In genomic region chr13:23436231-23436661, GRCm38 (mm10) we compare ENCODE assay signal across 8 mouse cellular contexts. TPM values are rescaled to one million over a fixed set of nuclear protein-coding genes. Genes with fewer than 3 reads are reported as not detected.
DNase-seq lines count a peak whose midpoint lies in the region; ATAC-seq lines count a peak whose summit lies in the region.

No protein-coding gene starts in this region.

- WGBS in forebrain, embryonic 10.5 days, result under 1% methylated on average over 11 of the region's 11 CpGs
- WGBS in hindbrain, embryonic 15.5 days, result 1% methylated on average over 11 of the region's 11 CpGs
- WGBS in liver, embryonic 11.5 days, result 1% methylated on average over 11 of the region's 11 CpGs

- DNase-seq in ovary, postnatal 14 days (ENCODE audit: low spot score), result peak; percentile 52
- DNase-seq in ovary, postnatal 36 days (ENCODE audit: low spot score), result no peak
- peak; percentile 68 for DNase-seq in R1 (ENCODE audit: low read depth, low spot score)
- no peak for DNase-seq in forebrain, embryonic 10.5 days (ENCODE audit: extremely low spot score, low spot score)
- DNase-seq in liver, embryonic 11.5 days (ENCODE audit: low spot score), result no peak
- peak; percentile 36 for DNase-seq in neural tube, embryonic 10.5 days (ENCODE audit: extremely low spot score, low spot score)

- H3K27me3 ChIP-seq in forebrain, embryonic 10.5 days (ENCODE audit: poor library complexity, severe bottlenecking), result no peaks in the 10 kb centered on the region
- H3K27me3 ChIP-seq in hindbrain, embryonic 15.5 days, result no peaks in the 10 kb centered on the region
- H3K27me3 ChIP-seq in liver, embryonic 11.5 days (replicated peaks; ENCODE audit: control insufficient read depth, insufficient read depth, low read length), result no peaks in the 10 kb centered on the region

- ATAC-seq in hindbrain, embryonic 15.5 days (ENCODE audit: low FRiP score, low read depth), result no peak
- no peak for ATAC-seq in liver, embryonic 11.5 days (replicated peaks; ENCODE audit: low FRiP score)
- ATAC-seq in erythroid progenitor cell, adult 5-6 weeks (replicated peaks; ENCODE audit: low FRiP score, poor library complexity, severe bottlenecking), result no peak

- no peaks in the 10 kb centered on the region for H3K36me3 ChIP-seq in forebrain, embryonic 10.5 days (replicated peaks)
- H3K36me3 ChIP-seq in hindbrain, embryonic 15.5 days, result no peaks in the 10 kb centered on the region
- no peaks in the 10 kb centered on the region for H3K36me3 ChIP-seq in liver, embryonic 11.5 days (ENCODE audit: control insufficient read depth, insufficient read depth, low read length)

- no peak overlapping the region for H3K27ac ChIP-seq in forebrain, embryonic 10.5 days
- no peak overlapping the region for H3K27ac ChIP-seq in hindbrain, embryonic 15.5 days (replicated peaks)
- no peak overlapping the region for H3K27ac ChIP-seq in liver, embryonic 11.5 days (ENCODE audit: low read depth, low read length)

- peak overlapping the region; percentile 91 for H3K4me2 ChIP-seq in hindbrain, embryonic 15.5 days
- H3K4me2 ChIP-seq in liver, embryonic 11.5 days, result peak overlapping the region; percentile 89

- no peak overlapping the region for H3K9ac ChIP-seq in hindbrain, embryonic 15.5 days
- H3K9ac ChIP-seq in liver, embryonic 11.5 days (ENCODE audit: low read depth, low read length), result 0 out of 2 replicates have a peak overlapping the region, but pooled peaks have one; percentile 36

- H3K9me3 ChIP-seq in forebrain, embryonic 10.5 days, result no peaks in the 10 kb centered on the region
- no peaks in the 10 kb centered on the region for H3K9me3 ChIP-seq in hindbrain, embryonic 15.5 days
- H3K9me3 ChIP-seq in liver, embryonic 11.5 days (ENCODE audit: control insufficient read depth, low read length), result no peaks in the 10 kb centered on the region

- H3K4me1 ChIP-seq in forebrain, embryonic 10.5 days, result peaks cover 35% of the 10 kb centered on the region
- peaks cover 32% of the 10 kb centered on the region for H3K4me1 ChIP-seq in hindbrain, embryonic 15.5 days (replicated peaks)
- H3K4me1 ChIP-seq in liver, embryonic 11.5 days (replicated peaks; ENCODE audit: control insufficient read depth, insufficient read depth, low read length), result peaks cover 14% of the 10 kb centered on the region

- peak overlapping the region; percentile 69 for H3K4me3 ChIP-seq in forebrain, embryonic 10.5 days
- H3K4me3 ChIP-seq in hindbrain, embryonic 15.5 days, result peak overlapping the region; percentile 57
- H3K4me3 ChIP-seq in liver, embryonic 11.5 days (ENCODE audit: low read depth, low read length), result peak overlapping the region; percentile 65

RNA-seq across cellular contexts. Expression of gene Abt1, which starts 12.6 kb away (rescaled TPM):
- polyA plus RNA-seq in forebrain, embryonic 10.5 days (2016; fragmentation: Nextera tagmentation; extraction: Ambion mirVana), result 15.3 and 15.5 TPM in 2 replicates
- 8.8 and 9.1 TPM in 2 replicates for polyA plus RNA-seq in hindbrain, embryonic 15.5 days (2015; fragmentation: Nextera tagmentation; extraction: Ambion mirVana)
- polyA plus RNA-seq in liver, embryonic 11.5 days (2014; fragmentation: Nextera tagmentation; extraction: Ambion mirVana), result 13.1 and 13.4 TPM in 2 replicates
- total RNA-seq in erythroid progenitor cell, adult 5-6 weeks (2015; ENCODE audit: low replicate concordance), result 1.1 and 2.1 TPM in 2 replicates
- total RNA-seq in erythroid progenitor cell, adult 5-6 weeks (2017; ENCODE audit: low replicate concordance), result 1.3 and 1.6 TPM in 2 replicates

RNA-seq across cellular contexts. Expression of gene Btn1a1, which starts 29.5 kb away (rescaled TPM):
- 0.09 TPM in 1 of 2 replicates, not detected in the other for polyA plus RNA-seq in forebrain, embryonic 10.5 days (2016; fragmentation: Nextera tagmentation; extraction: Ambion mirVana)
- polyA plus RNA-seq in hindbrain, embryonic 15.5 days (2015; fragmentation: Nextera tagmentation; extraction: Ambion mirVana), result 0.17 TPM in 1 of 2 replicates, not detected in the other
- polyA plus RNA-seq in liver, embryonic 11.5 days (2014; fragmentation: Nextera tagmentation; extraction: Ambion mirVana), result 1.8 and 2.2 TPM in 2 replicates
- total RNA-seq in erythroid progenitor cell, adult 5-6 weeks (2015; ENCODE audit: low replicate concordance), result 1.4 and 4.2 TPM in 2 replicates
- 0.90 and 1.4 TPM in 2 replicates for total RNA-seq in erythroid progenitor cell, adult 5-6 weeks (2017; ENCODE audit: low replicate concordance)

RNA-seq across cellular contexts. Expression of gene Btn2a2, which starts 52.4 kb away (rescaled TPM):
- polyA plus RNA-seq in forebrain, embryonic 10.5 days (2016; fragmentation: Nextera tagmentation; extraction: Ambion mirVana), result 0.52 and 0.54 TPM in 2 replicates
- 0.06 and 0.08 TPM in 2 replicates for polyA plus RNA-seq in hindbrain, embryonic 15.5 days (2015; fragmentation: Nextera tagmentation; extraction: Ambion mirVana)
- 0.08 and 0.32 TPM in 2 replicates for polyA plus RNA-seq in liver, embryonic 11.5 days (2014; fragmentation: Nextera tagmentation; extraction: Ambion mirVana)
- not detected in 2 replicates for total RNA-seq in erythroid progenitor cell, adult 5-6 weeks (2015; ENCODE audit: low replicate concordance)
- total RNA-seq in erythroid progenitor cell, adult 5-6 weeks (2017; ENCODE audit: low replicate concordance), result not detected in 2 replicates

Comparison
In these comparisons a context has a peak if more than half of its experiments do, and no peak if none do; other contexts are left out.
1. DNase-seq: peak in ovary, postnatal 14 days (single experiment), R1 (single experiment) and neural tube, embryonic 10.5 days (single experiment); none in ovary, postnatal 36 days (single experiment), forebrain, embryonic 10.5 days (single experiment) and liver, embryonic 11.5 days (single experiment).
2. Peak in every context shown above with its lines, with median percentiles within 50 percentile points of each other: H3K4me3 ChIP-seq.